Mouse (Mus musculus) hematopoietic multipotent progenitor cell, adult 10-12 weeks (in vitro differentiated cells): Measurements from ENCODE around the gene Nuak1. TPM values are rescaled to one million over a fixed set of nuclear protein-coding genes. Genes with fewer than 3 reads are reported as not detected.

ENCODE experiments used
- polyA plus RNA-seq: library from polyadenylated mRNA; stranded (reverse); fragments of >175 nt; gene quantifications from 2 replicates; pipeline ENCODE4 v1.2.3, GENCODE M21; 2012; ENCODE audit warnings: low replicate concordance

Gene Nuak1
- polyA plus RNA-seq = 1.7 and 6.5 TPM in 2 replicates

DNA sequence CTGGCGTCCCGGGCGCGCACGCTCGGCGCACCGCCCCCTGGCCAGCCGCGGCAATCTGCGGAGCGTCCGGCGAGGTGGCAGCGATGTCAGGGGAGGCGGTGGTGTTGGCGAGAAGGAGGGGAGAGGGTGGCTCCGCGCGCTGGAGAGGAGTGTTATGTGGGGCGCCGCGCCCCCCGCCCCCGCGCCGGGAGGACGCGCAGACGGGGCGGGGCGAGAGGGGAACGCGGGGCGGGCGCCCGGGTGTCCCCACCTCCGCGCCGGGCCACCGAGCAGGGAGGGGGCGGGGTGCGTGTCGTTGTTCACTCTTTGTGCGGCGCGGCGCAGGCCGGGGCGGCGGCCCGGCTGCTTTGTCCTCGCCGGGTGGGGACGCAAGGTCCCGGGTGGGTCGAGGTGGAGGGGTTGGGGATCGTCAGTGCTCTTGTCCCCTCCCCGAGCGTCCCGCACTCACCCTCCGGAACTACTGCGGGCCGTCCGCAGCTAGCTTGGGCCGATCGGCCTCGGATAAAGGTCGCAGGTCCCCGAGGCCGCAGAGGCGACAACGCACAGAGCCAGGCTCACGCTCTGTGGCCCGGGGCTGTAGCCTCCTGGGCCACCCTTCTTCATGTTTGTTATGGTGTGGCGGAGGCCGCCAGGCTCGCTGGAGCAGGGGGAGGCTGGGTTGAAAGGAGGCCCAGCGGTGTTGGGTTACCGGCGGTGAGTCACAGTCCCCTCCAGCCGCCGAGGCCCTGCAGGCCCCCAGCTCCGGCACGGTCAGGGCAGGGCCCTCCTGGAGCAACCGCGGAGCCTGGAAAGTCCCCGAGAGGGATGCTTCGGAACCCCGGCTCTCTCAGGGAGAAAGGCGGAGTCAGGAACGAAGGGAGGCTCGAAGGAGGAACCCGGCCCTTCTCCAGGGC lies at the start of gene Nuak1:
Gene Nuak1, minus strand, starts transcription at position 57 of the 893 bp plus-strand sequence.

Other genes with a start within 250 kb of the Nuak1 start
- 15.7 and 29.6 TPM in 2 replicates for gene Ckap4, start 93.5 kb upstream of the Nuak1 start, polyA plus RNA-seq
- 3.8 and 6.5 TPM in 2 replicates for gene Tcp11l2, start 136.0 kb upstream of the Nuak1 start, polyA plus RNA-seq
- 4.0 and 6.4 TPM in 2 replicates for gene Polr3b, start 181.7 kb upstream of the Nuak1 start, polyA plus RNA-seq